Mouse (Mus musculus) thymus, adult 2 months (tissue): Measurements from ENCODE around the gene E2f7. TPM values are rescaled to one million over a fixed set of nuclear protein-coding genes. Genes with fewer than 3 reads are reported as not detected.

ENCODE experiments used
- DNase-seq: peaks from one replicate; pipeline ENCODE4 v3.0.0; 2021
- H3K27ac ChIP-seq: fragments of 200-500 bp; 2 replicates; pipeline ENCODE4 v1.5.1; 2012; ENCODE audit warnings: low read length, control low read depth; ENCODE audit not compliant: control insufficient read depth, insufficient read depth
- H3K27me3 ChIP-seq: fragments of 200-500 bp; 2 replicates; pipeline ENCODE4 v1.6.1; 2012; ENCODE audit warnings: mild to moderate bottlenecking, low read length, moderate library complexity, mixed read lengths; ENCODE audit not compliant: control insufficient read depth, insufficient read depth
- H3K36me3 ChIP-seq: fragments of 200-500 bp; 2 replicates; pipeline ENCODE4 v1.6.1; 2012; ENCODE audit warnings: mild to moderate bottlenecking, low read length, moderate library complexity; ENCODE audit not compliant: control insufficient read depth, insufficient read depth
- H3K4me1 ChIP-seq: fragments of 200-500 bp; replicated peaks from 2 replicates; pipeline ENCODE4 v1.6.1; 2012; ENCODE audit warnings: low read length; ENCODE audit not compliant: control insufficient read depth, insufficient read depth
- H3K4me3 ChIP-seq: fragments of 200-500 bp; 2 replicates; pipeline ENCODE4 v1.5.1; 2012; ENCODE audit warnings: mild to moderate bottlenecking, low read length, control low read depth, moderate library complexity; ENCODE audit not compliant: control insufficient read depth, insufficient read depth
- CTCF ChIP-seq: fragments of 200-500 bp; IDR thresholded peaks from 2 replicates; pipeline ENCODE4 v1.5.1; 2012; ENCODE audit warnings: mild to moderate bottlenecking, control low read depth, low read length, moderate library complexity, borderline replicate concordance; ENCODE audit not compliant: control insufficient read depth, poor library complexity, insufficient read depth; ENCODE audit errors: extremely low read depth
- POLR2A ChIP-seq: fragments of 200-500 bp; IDR thresholded peaks from 2 replicates; pipeline ENCODE4 v1.6.1; 2012; ENCODE audit warnings: mild to moderate bottlenecking, low read length, control low read depth, moderate library complexity; ENCODE audit not compliant: control insufficient read depth, poor library complexity, insufficient read depth; ENCODE audit errors: extremely low read depth
- WGBS: fragments of 180-500 bp; shearing (Covaris S2); methylation state at CpG from one replicate; pipeline ENCODE4 v1.1.7; 2018; 5-methylcytosine and 5-hydroxymethylcytosine counted together
- polyA plus RNA-seq: library from polyadenylated mRNA; depleted of rRNA; stranded (reverse); fragments of >200 nt; gene quantifications from 2 replicates; pipeline ENCODE4 v1.2.3, GENCODE M21; 2012; rRNA removed

E2f7 gene
- polyA plus RNA-seq, 1 experiment = 3.9 TPM

GRCm38 (mm10) chr10:110821692-110822091 lies 76.5 kb downstream of the E2f7 start:
- H3K36me3 ChIP-seq = no peaks in the 10 kb centered on the region
- no peak overlapping the region for H3K4me3 ChIP-seq
- no peak for TF ChIP-seq CTCF
- no peak for TF ChIP-seq POLR2A
- H3K27me3 ChIP-seq = no peaks in the 10 kb centered on the region
- WGBS = 86% methylated on average over 3 of the region's 3 CpGs
- DNase-seq = no peak
- no peak overlapping the region for H3K27ac ChIP-seq
- H3K4me1 ChIP-seq = no peaks in the 10 kb centered on the region

GRCm38 (mm10) chr10:110832336-110832735 lies 87.1 kb downstream of the E2f7 start:
- Histone ChIP-seq H3K4me1 (no peaks in the 10 kb centered on the region), H3K27ac (no peak overlapping the region), H3K4me3 (no peak overlapping the region), H3K36me3 (no peaks in the 10 kb centered on the region), H3K27me3 (no peaks in the 10 kb centered on the region)
- TF ChIP-seq POLR2A = no peak
- TF ChIP-seq CTCF = no peak
- WGBS = 87% methylated on average over 6 of the region's 6 CpGs
- DNase-seq = no peak

GRCm38 (mm10) chr10:110835115-110835806 lies 90.0 kb downstream of the E2f7 start:
- Histone ChIP-seq H3K27me3 (no peaks in the 10 kb centered on the region), H3K4me3 (no peak overlapping the region), H3K27ac (no peak overlapping the region), H3K4me1 (no peaks in the 10 kb centered on the region), H3K36me3 (no peaks in the 10 kb centered on the region)
- TF ChIP-seq POLR2A = no peak
- TF ChIP-seq CTCF = no peak
- WGBS = 93% methylated on average over 6 of the region's 6 CpGs
- DNase-seq = no peak

Other genes starting within 250 kb of the E2f7 start
- gene Csrp2, start 174.3 kb downstream of the E2f7 start, polyA plus RNA-seq = 10.9 and 16.3 TPM in 2 replicates